Mouse (Mus musculus) liver, embryonic 14.5 days (tissue): ENCODE results near the gene Ints6l. TPM values are rescaled to one million over a fixed set of nuclear protein-coding genes. Genes with fewer than 3 reads are reported as not detected.

Source experiments
- ATAC-seq: fragments of 200-750 bp; cut with Nextera tagmentation; 2 replicates; pipeline ENCODE4 v1.8.0; 2017; ENCODE audit warnings: moderate number of reproducible peaks, mild to moderate bottlenecking, moderate library complexity; ENCODE audit not compliant: insufficient read depth
- DNase-seq, 3 experiments: peaks; one replicate each; pipeline ENCODE4 v3.0.0-alpha.2; 2012 to 2013; ENCODE audit warnings: low read depth in 3 of 3, low spot score in 3 of 3
- H3K27ac ChIP-seq: fragments of 300-500 bp; sonication (generic); 2 replicates; pipeline ENCODE4 v1.5.1; 2014; ENCODE audit warnings: moderate library complexity, mild to moderate bottlenecking, control low read depth, inconsistent platforms
- H3K27me3 ChIP-seq: fragments of 300-500 bp; sonication (generic); 2 replicates; pipeline ENCODE4 v1.6.1; 2014; ENCODE audit warnings: mild to moderate bottlenecking, low read length, moderate library complexity; ENCODE audit not compliant: control insufficient read depth, insufficient read depth
- H3K36me3 ChIP-seq: fragments of 300-500 bp; sonication (generic); replicated peaks from 2 replicates; pipeline ENCODE4 v1.6.1; 2014; ENCODE audit warnings: low read depth; ENCODE audit not compliant: control insufficient read depth, insufficient read depth
- H3K4me1 ChIP-seq, 2 experiments: fragments of 200-500 bp in 1 of 2; fragments of 300-500 bp in 1 of 2; sonication (generic) in 1 of 2; replicated peaks; 2 replicates each; pipeline ENCODE4 v1.6.1; 2012 to 2014; ENCODE audit warnings: antibody characterized with exemption in 1 of 2, inconsistent platforms in 1 of 2, low read length in 1 of 2; ENCODE audit not compliant: control insufficient read depth in 2 of 2, insufficient read depth in 2 of 2
- H3K4me2 ChIP-seq: fragments of 300-500 bp; sonication (generic); 2 replicates; pipeline ENCODE4 v1.6.1; 2014; ENCODE audit warnings: low read depth, mild to moderate bottlenecking, control low read depth, moderate library complexity
- H3K4me3 ChIP-seq, 2 experiments: fragments of 200-500 bp in 1 of 2; fragments of 300-500 bp in 1 of 2; sonication (generic) in 1 of 2; 2 replicates each; pipeline ENCODE4 v1.5.1; 2012 to 2014; ENCODE audit warnings: low read depth in 2 of 2, low read length in 2 of 2, mild to moderate bottlenecking in 2 of 2, control low read depth in 1 of 2, inconsistent platforms in 1 of 2, moderate library complexity in 1 of 2; ENCODE audit not compliant: insufficient read depth in 1 of 2
- H3K9ac ChIP-seq: fragments of 300-500 bp; sonication (generic); replicated peaks from 2 replicates; pipeline ENCODE4 v1.6.1; 2014; ENCODE audit warnings: mild to moderate bottlenecking, control low read depth, moderate library complexity
- H3K9me3 ChIP-seq: fragments of 300-500 bp; sonication (generic); 2 replicates; pipeline ENCODE4 v1.6.1; 2016; ENCODE audit warnings: low read length, mixed read lengths; ENCODE audit not compliant: control insufficient read depth
- CTCF ChIP-seq: IDR thresholded peaks from 2 replicates; pipeline ENCODE4 v1.5.1; 2016; ENCODE audit warnings: antibody characterized with exemption, low read depth, control low read depth
- EP300 ChIP-seq: IDR thresholded peaks from 2 replicates; pipeline ENCODE4 v1.6.1; 2016; ENCODE audit warnings: antibody characterized with exemption, low read depth
- WGBS: fragments of 180-500 bp; shearing (Covaris S2); extraction: QIAGEN DNeasy Blood & Tissue Kit; methylation state at CpG from one replicate; pipeline ENCODE4 v1.1.7; 2014; ENCODE audit not compliant: insufficient replicate concordance; 5-methylcytosine and 5-hydroxymethylcytosine counted together
- polyA plus RNA-seq, 2 experiments: library from polyadenylated mRNA; depleted of rRNA in 1 of 2; stranded (reverse) in 1 of 2; unstranded in 1 of 2; fragments of >200 nt; fragmentation: Nextera tagmentation in 1 of 2; extraction: Ambion mirVana in 1 of 2; gene quantifications; 2 replicates each; pipeline versions ENCODE4 v1.2.1 to v1.2.3; 2012 to 2014

The Ints6l gene
- 47.2 and 79.7 TPM in 2 replicates for polyA plus RNA-seq (2012; rRNA removed)
- 35.0 and 36.4 TPM in 2 replicates for polyA plus RNA-seq (2014; fragmentation: Nextera tagmentation; extraction: Ambion mirVana)

- H3K27me3 ChIP-seq, result no peaks in the 10 kb centered on the region
- H3K4me2 ChIP-seq, result peak within 1 kb of the TSS; percentile 71
- ATAC-seq (peak; percentile 74), DNase-seq (peak; percentile 73 to 81 (median 76))
- H3K9ac ChIP-seq, result peak within 1 kb of the TSS; percentile 91
- TF ChIP-seq EP300 (peak; percentile 35; the same call in 1 of the 2 replicates), CTCF (0 out of 2 replicates have a peak, but pooled peaks have one; percentile 7)
- WGBS, result 10% methylated on average over 20 of the region's 22 CpGs
- H3K27ac ChIP-seq, result peak within 1 kb of the TSS; percentile 88
- peaks cover 0 to 9% of the 10 kb centered on the region in 2 experiments; a peak in 3 of 4 replicates for H3K4me1 ChIP-seq
- H3K4me3 ChIP-seq, result peak within 1 kb of the TSS; percentile 68 to 81
- H3K36me3 ChIP-seq, result no peaks in the 10 kb centered on the region
- H3K9me3 ChIP-seq, result no peaks in the 10 kb centered on the region
Measured at GRCm38 (mm10) chrX:56454671-56455371, at the start of gene Ints6l. Gene Ints6l (plus strand): TSS chrX:56454857.

GRCm38 (mm10) chrX:56405482-56405881 is 49.2 kb upstream of the Ints6l start:
- H3K9me3 ChIP-seq, result no peaks in the 10 kb centered on the region
- no peaks in the 10 kb centered on the region for H3K27me3 ChIP-seq
- DNase-seq (no peak), ATAC-seq (no peak)
- no peak overlapping the region for H3K9ac ChIP-seq
- 5% methylated on average over 1 of the region's 1 CpGs for WGBS
- no peak overlapping the region for H3K4me3 ChIP-seq
- H3K4me1 ChIP-seq, result no peaks in the 10 kb centered on the region
- no peak overlapping the region for H3K27ac ChIP-seq
- TF ChIP-seq CTCF, result no peak
- no peak for TF ChIP-seq EP300
- H3K4me2 ChIP-seq, result no peak overlapping the region
- H3K36me3 ChIP-seq, result no peaks in the 10 kb centered on the region

GRCm38 (mm10) chrX:56406128-56406527 is 48.5 kb upstream of the Ints6l start:
- no peak for TF ChIP-seq CTCF
- TF ChIP-seq EP300, result no peak
- H3K27me3 ChIP-seq, result no peaks in the 10 kb centered on the region
- H3K9me3 ChIP-seq, result no peaks in the 10 kb centered on the region
- DNase-seq, result no peak
- H3K27ac ChIP-seq, result no peak overlapping the region
- 39% methylated on average over 5 of the region's 5 CpGs for whole genome bisulfite sequencing
- H3K4me3 ChIP-seq, result no peak overlapping the region
- ATAC-seq, result no peak
- H3K4me2 ChIP-seq, result no peak overlapping the region
- no peaks in the 10 kb centered on the region for H3K4me1 ChIP-seq
- H3K36me3 ChIP-seq, result no peaks in the 10 kb centered on the region
- no peak overlapping the region for H3K9ac ChIP-seq

GRCm38 (mm10) chrX:56416277-56416676 is 38.4 kb upstream of the Ints6l start:
- Histone ChIP-seq H3K4me3 (no peak overlapping the region), H3K9me3 (no peaks in the 10 kb centered on the region), H3K9ac (no peak overlapping the region), H3K27me3 (no peaks in the 10 kb centered on the region), H3K4me2 (no peak overlapping the region), H3K27ac (no peak overlapping the region), H3K36me3 (no peaks in the 10 kb centered on the region), H3K4me1 (no peaks in the 10 kb centered on the region)
- DNase-seq, result no peak
- no peak for ATAC-seq
- whole genome bisulfite sequencing, result 24% methylated on average over 3 of the region's 3 CpGs
- TF ChIP-seq EP300 (no peak), CTCF (no peak)

GRCm38 (mm10) chrX:56417541-56417940 is 37.1 kb upstream of the Ints6l start:
- no peak for ATAC-seq
- Histone ChIP-seq H3K4me3 (no peak overlapping the region), H3K27ac (no peak overlapping the region), H3K4me2 (no peak overlapping the region), H3K4me1 (no peaks in the 10 kb centered on the region), H3K9ac (no peak overlapping the region), H3K36me3 (no peaks in the 10 kb centered on the region), H3K27me3 (no peaks in the 10 kb centered on the region), H3K9me3 (no peaks in the 10 kb centered on the region)
- DNase-seq, result no peak
- WGBS, result 46% methylated on average over 4 of the region's 4 CpGs
- TF ChIP-seq EP300, result no peak
- TF ChIP-seq CTCF, result peak; percentile 54; the same call in 1 of the 2 replicates
